Mouse (Mus musculus): ENCODE measurements at regions not wholly inside any gene's neighbourhood (a gene's known extent, or its start where the extent isn't known, plus 50 kb on each side); places are given as distances from the start of the nearest gene placed in this dataset.

DNA sequence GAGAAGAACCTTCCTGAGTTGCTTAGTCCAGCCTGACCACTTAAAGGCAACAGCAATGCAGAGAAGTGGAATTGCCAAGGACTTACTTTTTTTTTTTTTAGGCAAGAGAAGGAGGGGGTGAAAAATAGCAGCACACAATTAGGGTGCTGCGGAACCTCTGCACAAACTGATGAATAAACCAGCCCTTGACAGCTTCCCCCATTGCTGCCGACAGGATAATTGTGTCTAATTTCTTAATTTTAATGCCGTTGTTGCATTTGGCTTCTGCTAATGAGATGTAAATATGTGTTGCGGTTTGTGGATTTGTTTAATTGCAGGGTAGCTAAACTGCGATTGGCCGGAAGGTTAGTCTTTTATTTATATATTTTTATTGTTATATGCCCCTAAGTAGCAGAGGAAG, 157.5 kb upstream of the B3gat1 start:
- DNase-seq (ENCODE audit: low read depth) = no peak

- DNase-seq (ENCODE audit: low read depth) = no peak
These were observed 131.5 kb upstream of the B3gat1 start for GRCm38 (mm10) chr9:26601979-26602378.

DNA sequence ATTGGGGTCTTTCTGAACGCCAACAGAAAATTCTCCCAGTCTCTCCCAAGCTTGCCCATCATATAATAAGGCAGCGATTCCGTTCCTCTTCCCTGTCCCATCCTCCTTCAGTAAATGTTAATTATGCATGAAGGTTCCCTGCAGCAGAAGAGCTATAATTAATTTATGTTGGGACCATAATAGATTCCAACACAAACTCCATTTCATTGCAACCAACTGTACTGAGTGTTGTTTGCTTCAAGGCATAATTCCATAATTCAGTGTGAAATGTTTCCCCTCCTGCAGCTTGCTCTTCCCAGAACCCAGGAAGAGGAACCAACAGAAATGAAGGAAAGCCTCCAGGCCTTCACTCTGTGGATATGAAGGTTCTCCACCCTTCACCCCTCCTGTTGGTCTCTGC, 129.0 kb upstream of the B3gat1 start:
- no peak for DNase-seq (ENCODE audit: low read depth)

GRCm38 (mm10) chr9:26611711-26612437, 121.7 kb upstream of the B3gat1 start:
- no peak for DNase-seq (ENCODE audit: low read depth)

- DNase-seq (ENCODE audit: low read depth) = no peak
These were observed 110.6 kb upstream of the B3gat1 start for GRCm38 (mm10) chr9:26622840-26623448.

DNA sequence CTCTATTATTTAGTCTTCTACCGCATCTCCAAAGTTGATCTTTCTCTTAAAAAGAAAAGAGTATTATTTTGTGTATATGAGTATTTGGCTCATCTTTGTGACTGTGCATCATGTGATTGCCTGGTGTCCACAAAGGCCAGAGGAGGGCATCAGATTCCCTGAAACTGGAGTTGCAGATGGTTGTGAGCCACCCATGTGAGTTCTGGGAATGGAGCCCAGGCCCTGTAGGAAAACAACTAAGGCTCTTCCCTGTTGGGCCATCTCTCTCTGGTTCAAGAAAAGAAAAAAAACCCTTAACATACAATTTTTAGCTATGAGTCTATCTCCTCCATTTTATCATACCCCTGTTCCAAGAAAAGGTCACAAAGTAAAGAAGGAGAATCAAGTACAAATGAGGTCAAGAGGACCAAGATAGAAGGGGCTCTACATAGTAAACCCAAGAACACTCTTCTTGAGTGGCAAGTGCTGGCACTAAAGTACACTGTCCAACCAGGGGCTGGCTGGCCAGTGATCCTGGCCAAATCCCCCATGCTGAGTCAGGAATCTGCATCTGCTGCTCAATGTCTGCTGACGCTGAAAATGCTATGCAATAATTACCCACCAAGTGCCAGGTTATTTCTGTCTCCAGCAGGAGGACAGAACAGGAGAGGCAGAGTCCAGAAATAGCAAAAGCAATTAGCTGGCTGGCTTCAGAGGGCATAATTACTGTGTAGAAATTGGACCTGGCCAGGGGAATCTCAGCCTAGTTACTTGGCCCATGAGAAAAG, 108.2 kb upstream of the B3gat1 start:
- no peak for DNase-seq (ENCODE audit: low read depth)

DNA sequence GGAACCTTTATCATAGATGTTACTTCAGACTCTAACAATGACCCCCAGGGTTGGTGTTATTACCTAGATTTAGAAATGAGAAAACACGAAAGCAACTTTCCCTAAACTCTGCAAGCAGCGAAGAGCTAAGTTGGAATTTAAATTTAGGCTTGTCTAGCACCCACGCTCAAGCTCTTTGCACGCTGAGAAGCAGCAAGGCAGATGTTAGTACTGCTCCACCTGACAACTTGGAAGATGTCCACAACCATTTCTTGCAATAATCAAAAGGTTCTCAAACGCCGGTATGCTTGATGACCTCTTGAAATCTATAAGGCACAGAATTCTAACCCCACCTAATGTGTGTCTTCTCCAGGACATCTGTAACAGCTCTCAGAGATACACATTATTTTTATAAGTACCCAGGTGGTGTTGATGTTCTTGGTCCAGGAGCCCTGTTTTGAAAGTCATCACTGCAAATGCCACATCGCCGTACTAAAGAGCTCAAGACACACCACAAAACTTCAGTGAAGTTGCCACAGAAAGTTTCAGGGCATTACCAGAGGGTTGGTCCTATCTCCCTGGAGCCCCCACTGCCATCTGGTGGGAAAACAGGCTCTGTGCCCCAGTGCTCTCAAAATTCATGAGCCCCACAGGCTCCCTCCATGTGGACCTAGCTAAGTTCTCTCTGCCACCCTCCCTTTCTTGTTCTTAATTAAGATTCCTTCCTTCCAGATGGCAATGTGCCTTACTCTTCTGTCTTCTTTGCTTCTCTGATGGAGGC, 100.5 kb upstream of the B3gat1 start:
- DNase-seq (ENCODE audit: low read depth) = no peak

GRCm38 (mm10) chr9:26635211-26635610, 98.3 kb upstream of the B3gat1 start:
- DNase-seq (ENCODE audit: low read depth) = no peak

DNA sequence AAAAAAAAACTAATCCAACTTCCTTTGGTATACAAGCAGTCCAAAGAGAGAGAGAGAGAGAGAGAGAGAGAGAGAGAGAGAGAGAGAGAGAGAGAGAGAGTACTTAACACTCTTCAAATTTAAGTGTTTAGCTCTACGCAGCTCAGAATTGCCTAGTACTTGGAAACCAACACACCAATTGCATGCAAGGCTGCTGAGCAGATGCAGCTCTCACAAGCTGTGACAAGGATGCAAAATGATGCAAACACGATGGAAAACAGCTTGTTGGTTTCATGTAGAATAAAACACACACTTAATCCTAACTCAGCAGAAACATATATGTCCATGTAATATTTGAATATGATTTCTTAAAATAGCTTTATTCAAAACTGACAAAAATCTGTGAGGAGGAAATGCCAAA, 94.9 kb upstream of the B3gat1 start:
- no peak for DNase-seq (ENCODE audit: low read depth)

DNA sequence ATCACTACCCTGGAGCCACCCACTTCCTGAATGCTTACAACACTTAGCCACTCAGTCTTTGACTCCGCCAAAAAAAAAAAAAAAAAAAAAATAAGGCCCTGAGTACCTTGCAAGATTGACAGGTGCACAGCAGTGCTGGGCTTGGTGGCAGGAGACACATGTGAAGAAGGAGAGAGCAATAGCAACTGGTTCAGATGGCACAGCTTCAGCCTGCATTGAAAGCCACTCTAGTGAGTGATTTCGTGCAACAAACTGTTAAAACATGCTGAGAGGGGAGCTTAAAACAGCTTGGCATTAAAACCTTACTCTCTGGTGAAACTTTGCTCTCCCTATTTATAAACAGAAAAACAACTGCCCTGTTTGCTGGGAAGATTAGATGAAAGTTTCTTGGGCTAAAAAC, 91.2 kb upstream of the B3gat1 start:
- DNase-seq (ENCODE audit: low read depth) = no peak

- DNase-seq (ENCODE audit: low read depth) = no peak
These were observed 90.7 kb upstream of the B3gat1 start for GRCm38 (mm10) chr9:26642831-26643230.

DNA sequence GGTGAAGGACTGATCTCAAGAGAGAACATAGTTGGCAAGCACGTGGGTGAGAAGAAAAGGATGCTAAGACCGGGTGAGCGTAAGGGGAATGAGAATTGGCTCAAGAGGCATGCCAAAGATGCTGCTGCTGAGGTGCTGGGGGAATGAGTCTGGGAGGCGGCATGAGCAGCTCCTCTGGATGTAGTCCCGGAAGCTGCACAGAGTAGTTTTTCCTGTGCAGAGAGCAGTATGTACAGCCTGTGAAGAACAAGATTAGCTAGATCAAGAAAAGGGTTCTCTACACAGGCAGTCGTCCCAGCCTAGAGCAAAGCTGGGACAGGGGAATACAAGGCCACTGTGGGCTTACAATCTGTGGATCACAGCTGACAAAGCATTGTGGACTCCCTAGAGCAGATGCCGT, 84.0 kb upstream of the B3gat1 start:
- no peak for DNase-seq (ENCODE audit: low read depth)

DNA sequence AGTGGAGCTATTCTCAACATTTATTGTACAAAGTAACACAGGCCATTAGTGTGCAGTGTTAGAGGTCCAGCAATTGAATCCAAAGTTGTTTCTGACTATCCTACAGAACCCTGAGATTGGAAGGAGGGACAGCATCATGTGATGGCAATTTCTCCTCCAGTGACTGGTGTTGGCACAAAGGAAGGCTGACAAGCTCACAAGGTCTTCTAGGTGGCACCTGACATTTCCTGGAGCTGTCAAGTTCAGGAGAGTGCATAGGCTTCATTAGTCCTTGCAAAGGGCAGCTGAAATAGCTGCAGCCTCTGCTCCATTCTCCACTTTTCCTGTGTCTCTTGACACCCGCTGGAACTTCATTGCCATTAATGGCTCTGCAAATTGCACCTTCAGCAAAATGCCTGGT, 80.6 kb upstream of the B3gat1 start:
- DNase-seq (ENCODE audit: low read depth) = no peak

- DNase-seq (ENCODE audit: low read depth) = no peak
These were observed 74.2 kb upstream of the B3gat1 start for GRCm38 (mm10) chr9:26659366-26659765.

- no peak for DNase-seq (ENCODE audit: low read depth)
These were observed 70.0 kb upstream of the B3gat1 start for GRCm38 (mm10) chr9:26663544-26663943.

- DNase-seq (ENCODE audit: low read depth) = no peak
These were observed 65.7 kb upstream of the B3gat1 start for GRCm38 (mm10) chr9:26667835-26668234.

DNA sequence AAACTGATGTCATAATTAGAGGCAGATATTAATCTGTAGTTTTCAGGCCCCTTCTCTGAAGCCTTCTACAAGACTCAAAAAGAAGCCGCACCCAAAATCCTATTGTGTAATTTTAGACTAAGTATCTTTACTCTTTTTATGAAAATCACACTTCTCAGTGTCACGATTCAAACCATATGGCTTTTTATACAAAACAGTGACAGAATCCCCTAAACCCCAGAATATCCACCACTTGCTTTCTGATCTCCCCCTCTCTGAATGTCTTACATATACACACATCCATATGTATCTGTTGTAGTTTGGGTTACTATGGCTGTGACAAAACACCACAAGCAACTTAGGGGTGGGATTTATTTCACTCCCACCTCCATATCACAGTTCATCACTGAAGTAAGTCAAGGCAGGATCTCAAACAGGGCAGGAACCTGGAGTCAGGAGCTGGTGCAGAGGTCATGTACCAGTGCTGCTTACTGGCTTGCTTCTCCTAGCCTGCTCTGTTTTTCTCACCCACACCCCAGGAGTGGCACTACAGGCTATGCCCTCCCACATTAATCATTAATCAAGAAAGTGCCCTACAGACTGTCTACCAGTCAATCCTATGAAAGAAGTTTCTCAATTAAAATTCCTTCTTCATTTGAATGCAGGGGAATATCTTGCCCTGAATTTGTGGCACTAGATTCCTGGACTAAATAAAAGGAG, 59.3 kb upstream of the B3gat1 start:
- DNase-seq (ENCODE audit: low read depth) = no peak

GRCm38 (mm10) chr9:26678288-26678687, 55.2 kb upstream of the B3gat1 start:
- no peak for DNase-seq (ENCODE audit: low read depth)

GRCm38 (mm10) chr9:26681516-26681915, 52.0 kb upstream of the B3gat1 start:
- no peak for DNase-seq (ENCODE audit: low read depth)
